Mouse (Mus musculus) brain, adult 2 months (tissue): ENCODE measurements around the gene Slc8a1.

Source experiments
- DNase-seq: peaks from one replicate; pipeline ENCODE4 v3.0.0; 2011; ENCODE audit warnings: low read depth, low spot score

Gene Slc8a1

GRCm38 (mm10) chr17:81738311-81738755 is at the start of gene Slc8a1:
Slc8a1 (minus strand) TSS chr17:81738377.
- peak; percentile 89 for DNase-seq

GRCm38 (mm10) chr17:81787350-81787749 is 49.2 kb upstream of the Slc8a1 start:
- DNase-seq, result peak; percentile 78

- DNase-seq, result peak; percentile 12
Observed at GRCm38 (mm10) chr17:81782326-81782725, 44.1 kb upstream of the Slc8a1 start.

- no peak for DNase-seq
Observed at GRCm38 (mm10) chr17:81781491-81781890, 43.3 kb upstream of the Slc8a1 start.

GRCm38 (mm10) chr17:81779883-81780282 is 41.7 kb upstream of the Slc8a1 start:
- no peak for DNase-seq

- DNase-seq, result no peak
Observed at GRCm38 (mm10) chr17:81750664-81751063, 12.5 kb upstream of the Slc8a1 start.

GRCm38 (mm10) chr17:81743034-81743433 is 4.9 kb upstream of the Slc8a1 start:
- DNase-seq, result no peak

- peak; percentile 12 for DNase-seq
Observed at GRCm38 (mm10) chr17:81740576-81740975, 2.4 kb upstream of the Slc8a1 start.

GRCm38 (mm10) chr17:81737779-81738178 is 398 bp downstream of the Slc8a1 start:
- DNase-seq, result peak; percentile 38

- peak; percentile 23 for DNase-seq
Observed at GRCm38 (mm10) chr17:81737309-81737708, 868 bp downstream of the Slc8a1 start.

- DNase-seq, result no peak
Observed at GRCm38 (mm10) chr17:81735583-81735982, 2.6 kb downstream of the Slc8a1 start.

- no peak for DNase-seq
Observed at GRCm38 (mm10) chr17:81729891-81730290, 8.3 kb downstream of the Slc8a1 start.

- DNase-seq, result peak; percentile 20
Observed at GRCm38 (mm10) chr17:81712273-81712751, 25.9 kb downstream of the Slc8a1 start.

GRCm38 (mm10) chr17:81704761-81705160 is 33.4 kb downstream of the Slc8a1 start:
- peak; percentile 9 for DNase-seq

GRCm38 (mm10) chr17:81703258-81703657 is 34.9 kb downstream of the Slc8a1 start:
- no peak for DNase-seq

GRCm38 (mm10) chr17:81701701-81702100 is 36.5 kb downstream of the Slc8a1 start:
- DNase-seq, result no peak

GRCm38 (mm10) chr17:81698789-81699188 is 39.4 kb downstream of the Slc8a1 start:
- no peak for DNase-seq

GRCm38 (mm10) chr17:81697695-81698094 is 40.5 kb downstream of the Slc8a1 start:
- DNase-seq, result no peak

- no peak for DNase-seq
Observed at GRCm38 (mm10) chr17:81694977-81695376, 43.2 kb downstream of the Slc8a1 start.

GRCm38 (mm10) chr17:81679616-81680015 is 58.6 kb downstream of the Slc8a1 start:
- no peak for DNase-seq

GRCm38 (mm10) chr17:81677450-81677849 is 60.7 kb downstream of the Slc8a1 start:
- DNase-seq, result no peak

- peak; percentile 26 for DNase-seq
Observed at GRCm38 (mm10) chr17:81676203-81676602, 62.0 kb downstream of the Slc8a1 start.

GRCm38 (mm10) chr17:81671245-81671644 is 66.9 kb downstream of the Slc8a1 start:
- no peak for DNase-seq
